ENCODE assay signal across 8 mouse cellular contexts in genomic region chr15:25983614-25984013, GRCm38 (mm10). TPM values are rescaled to one million over a fixed set of nuclear protein-coding genes. Genes with fewer than 3 reads are reported as not detected.
DNase-seq lines count a peak whose midpoint lies in the region; ATAC-seq and TF ChIP-seq lines count a peak whose summit lies in the region.
"Not testable (repeated sequence)": the region's sequence is repeated elsewhere in the genome, so short reads cannot be mapped to it uniquely, and the experiment has no call there.

No protein-coding gene starts in this region.

- H3K79me2 ChIP-seq in MEL (ENCODE audit: control insufficient read depth, insufficient read depth, low read length, poor library complexity), result peaks cover 39% of the 10 kb centered on the region

- peak overlapping the region; percentile 99 for H3K4me2 ChIP-seq in hindbrain, embryonic 15.5 days
- H3K4me2 ChIP-seq in liver, embryonic 15.5 days, result peak overlapping the region; percentile 88
- H3K4me2 ChIP-seq in midbrain, embryonic 13.5 days (replicated peaks), result peak overlapping the region; percentile 99

- H3K27me3 ChIP-seq in MEL (ENCODE audit: control insufficient read depth in 1 of 2, insufficient read depth in 2 of 2, low read length in 2 of 2); heart, embryonic 10.5 days (ENCODE audit: insufficient read depth, poor library complexity, severe bottlenecking); hindbrain, embryonic 15.5 days; liver, embryonic 15.5 days; midbrain, embryonic 13.5 days; spleen, adult 2 months (ENCODE audit: control insufficient read depth, insufficient read depth, low read length): not testable (repeated sequence)

- TF ChIP-seq RAD21 in MEL (IDR thresholded peaks at IDR 0.05; ENCODE audit: low read depth, low read length), result not testable (repeated sequence)

- peaks cover 17 to 25% of the 10 kb centered on the region in 2 experiments for H3K36me3 ChIP-seq in MEL (ENCODE audit: control insufficient read depth in 1 of 2, insufficient read depth in 2 of 2, low read length in 2 of 2)
- peaks cover 19% of the 10 kb centered on the region for H3K36me3 ChIP-seq in heart, embryonic 10.5 days
- H3K36me3 ChIP-seq in hindbrain, embryonic 15.5 days, result peaks cover 17% of the 10 kb centered on the region
- H3K36me3 ChIP-seq in liver, embryonic 15.5 days (replicated peaks), result peaks cover 19% of the 10 kb centered on the region
- peaks cover 15% of the 10 kb centered on the region for H3K36me3 ChIP-seq in midbrain, embryonic 13.5 days
- H3K36me3 ChIP-seq in spleen, adult 2 months (ENCODE audit: control insufficient read depth, insufficient read depth, low read length), result not testable (repeated sequence)

- not testable (repeated sequence) for H3K9me3 ChIP-seq in MEL (replicated peaks; ENCODE audit: insufficient read depth, low read length); heart, embryonic 10.5 days; hindbrain, embryonic 15.5 days; liver, embryonic 15.5 days (replicated peaks); midbrain, embryonic 13.5 days

- WGBS in heart, embryonic 10.5 days, result 23% methylated on average over 6 of the region's 6 CpGs
- 20% methylated on average over 6 of the region's 6 CpGs for WGBS in hindbrain, embryonic 15.5 days
- WGBS in liver, embryonic 15.5 days (ENCODE audit: insufficient replicate concordance), result 17% methylated on average over 6 of the region's 6 CpGs
- WGBS in midbrain, embryonic 13.5 days, result 18% methylated on average over 6 of the region's 6 CpGs
- WGBS in spleen, adult 2 months, result 17% methylated on average over 6 of the region's 6 CpGs

- not testable (repeated sequence) for TF ChIP-seq CTCF in MEL (IDR thresholded peaks at IDR 0.05 in 2 of 3, conservative IDR thresholded peaks at IDR 0.05 in 1 of 3; ENCODE audit: control insufficient read depth in 1 of 3, insufficient read depth in 1 of 3, low read depth in 2 of 3, low read length in 3 of 3, poor library complexity in 1 of 3, severe bottlenecking in 1 of 3); embryonic fibroblast, embryonic 13.5 days (IDR thresholded peaks at IDR 0.05; ENCODE audit: borderline replicate concordance, insufficient read depth, low read length); spleen, adult 2 months (IDR thresholded peaks at IDR 0.05; ENCODE audit: extremely low read depth, insufficient read depth, insufficient read length, insufficient replicate concordance)

- H3K9ac ChIP-seq in MEL (ENCODE audit: control insufficient read depth, low read depth, low read length, poor library complexity, severe bottlenecking), result peak overlapping the region; percentile 76
- peak overlapping the region; percentile 63 for H3K9ac ChIP-seq in hindbrain, embryonic 15.5 days
- peak overlapping the region; percentile 49 for H3K9ac ChIP-seq in liver, embryonic 15.5 days
- H3K9ac ChIP-seq in midbrain, embryonic 13.5 days (replicated peaks), result peak overlapping the region; percentile 95

- not testable (repeated sequence) for DNase-seq in MEL (ENCODE audit: low read depth, low spot score); heart, embryonic 10.5 days (ENCODE audit: low spot score); spleen, adult 2 months (ENCODE audit: low read depth in 1 of 2, low spot score in 2 of 2)
- peak; percentile 18 for DNase-seq in layer of hippocampus, adult 9-10 months (ENCODE audit: low spot score)

- H3K4me3 ChIP-seq in MEL (ENCODE audit: control insufficient read depth in 1 of 2, insufficient read depth in 1 of 2, low read depth in 2 of 2, low read length in 2 of 2), result peak overlapping the region; percentile 78 to 84
- peak overlapping the region; percentile 50 for H3K4me3 ChIP-seq in embryonic fibroblast, embryonic 13.5 days (ENCODE audit: insufficient read depth, low read length)
- H3K4me3 ChIP-seq in heart, embryonic 10.5 days, result peak overlapping the region; percentile 100
- H3K4me3 ChIP-seq in hindbrain, embryonic 15.5 days, result peak overlapping the region; percentile 100
- H3K4me3 ChIP-seq in liver, embryonic 15.5 days (replicated peaks), result peak overlapping the region; percentile 97
- peak overlapping the region; percentile 100 for H3K4me3 ChIP-seq in midbrain, embryonic 13.5 days (replicated peaks)
- H3K4me3 ChIP-seq in spleen, adult 2 months (ENCODE audit: extremely low read depth, insufficient read depth, insufficient read length), result peak overlapping the region; percentile 69

- TF ChIP-seq EP300 in MEL (IDR thresholded peaks at IDR 0.05; ENCODE audit: low read depth in 1 of 2, low read length in 2 of 2), result not testable (repeated sequence)

- not testable (repeated sequence) for TF ChIP-seq POLR2A in MEL (IDR thresholded peaks at IDR 0.05; ENCODE audit: control insufficient read depth in 1 of 2, insufficient read depth in 1 of 2, low read depth in 1 of 2, low read length in 2 of 2, poor library complexity in 1 of 2); embryonic fibroblast, embryonic 13.5 days (IDR thresholded peaks at IDR 0.05; ENCODE audit: low read depth, low read length); spleen, adult 2 months (IDR thresholded peaks at IDR 0.05; ENCODE audit: low read depth, low read length)

- H3K27ac ChIP-seq in MEL (ENCODE audit: control insufficient read depth, low read depth, low read length), result peak overlapping the region; percentile 17; the same call in 1 of the 2 replicates
- peak overlapping the region; percentile 22 for H3K27ac ChIP-seq in embryonic fibroblast, embryonic 13.5 days (ENCODE audit: insufficient read depth, low read length)
- H3K27ac ChIP-seq in heart, embryonic 10.5 days, result peak overlapping the region; percentile 94
- H3K27ac ChIP-seq in hindbrain, embryonic 15.5 days (replicated peaks), result peak overlapping the region; percentile 86
- 0 out of 2 replicates have a peak overlapping the region, but pooled peaks have one; percentile 94 for H3K27ac ChIP-seq in liver, embryonic 15.5 days (replicated peaks)
- H3K27ac ChIP-seq in midbrain, embryonic 13.5 days, result peak overlapping the region; percentile 86
- H3K27ac ChIP-seq in spleen, adult 2 months (ENCODE audit: insufficient read depth, low read length), result peak overlapping the region; percentile 66

- peaks cover 0 to 14% of the 10 kb centered on the region in 2 experiments; a peak in 2 of 4 replicates for H3K4me1 ChIP-seq in MEL (ENCODE audit: control insufficient read depth in 1 of 2, insufficient read depth in 2 of 2, low read length in 2 of 2)
- H3K4me1 ChIP-seq in embryonic fibroblast, embryonic 13.5 days (ENCODE audit: control insufficient read depth, insufficient read depth, low read length); spleen, adult 2 months (ENCODE audit: control insufficient read depth, insufficient read depth, insufficient read length): not testable (repeated sequence)
- H3K4me1 ChIP-seq in heart, embryonic 10.5 days, result peaks cover 12% of the 10 kb centered on the region
- peaks cover 28% of the 10 kb centered on the region for H3K4me1 ChIP-seq in hindbrain, embryonic 15.5 days (replicated peaks)
- peaks cover 28% of the 10 kb centered on the region for H3K4me1 ChIP-seq in liver, embryonic 15.5 days (replicated peaks)
- peaks cover 31% of the 10 kb centered on the region for H3K4me1 ChIP-seq in midbrain, embryonic 13.5 days (replicated peaks)

- not testable (repeated sequence) for ATAC-seq in hindbrain, embryonic 15.5 days (ENCODE audit: low FRiP score, low read depth)
- 0 out of 2 replicates have a peak, but pooled peaks have one; percentile 1 for ATAC-seq in liver, embryonic 15.5 days (ENCODE audit: insufficient read depth)
- peak; percentile 57 for ATAC-seq in midbrain, embryonic 13.5 days

RNA-seq across cellular contexts. Expression of gene Zfp622, which starts 0.6 kb away (rescaled TPM):
- total RNA-seq in MEL (2012; rRNA removed), result 66.8 and 77.2 TPM in 2 replicates
- 100 to 1,000 TPM in 1 of 2 experiments, not detected in 1; 106 TPM for polyA plus RNA-seq in MEL (2012; ENCODE audit: insufficient read depth in 1 of 2, insufficient read length in 2 of 2, low read depth in 1 of 2, low replicate concordance in 2 of 2, missing spikeins in 1 of 2)
- 50.4 and 54.3 TPM in 2 replicates for polyA plus RNA-seq in embryonic fibroblast, embryonic 13.5 days (2011; ENCODE audit: insufficient read length, low read depth, missing spikeins)
- 19.3 and 31.0 TPM in 2 replicates for polyA plus RNA-seq in heart, embryonic 10.5 days (2016; fragmentation: Nextera tagmentation; extraction: Ambion mirVana)
- polyA plus RNA-seq in hindbrain, embryonic 15.5 days (2015; fragmentation: Nextera tagmentation; extraction: Ambion mirVana), result 37.7 and 38.8 TPM in 2 replicates
- polyA plus RNA-seq in liver, embryonic 15.5 days (2015; fragmentation: Nextera tagmentation; extraction: Ambion mirVana), result 11.6 and 12.1 TPM in 2 replicates
- 29.9 and 35.4 TPM in 2 replicates for polyA plus RNA-seq in midbrain, embryonic 13.5 days (2015; fragmentation: Nextera tagmentation; extraction: Ambion mirVana)
- polyA plus RNA-seq in spleen, adult 2 months (2012; rRNA removed), result 15.8 and 23.2 TPM in 2 replicates

Comparison
In these comparisons a context has a peak if more than half of its experiments do, and no peak if none do; other contexts are left out.
1. H3K27ac ChIP-seq: peak in every context shown above with its lines; median percentile 94 in heart, embryonic 10.5 days; 94 in liver, embryonic 15.5 days; 86 in hindbrain, embryonic 15.5 days; 86 in midbrain, embryonic 13.5 days; 66 in spleen, adult 2 months; 22 in embryonic fibroblast, embryonic 13.5 days; 17 in MEL.
2. H3K4me3 ChIP-seq: peak in every context shown above with its lines; median percentile 100 in heart, embryonic 10.5 days; 100 in hindbrain, embryonic 15.5 days; 100 in midbrain, embryonic 13.5 days; 97 in liver, embryonic 15.5 days; 81 in MEL; 69 in spleen, adult 2 months; 50 in embryonic fibroblast, embryonic 13.5 days.